Mouse (Mus musculus): ENCODE data around the gene Ntm.

- TF ChIP-seq CTCF (IDR thresholded peaks at IDR 0.05; ENCODE audit: control insufficient read depth, insufficient read depth, insufficient replicate concordance, low read depth, low read length), result no peak
- TF ChIP-seq POLR2A (IDR thresholded peaks at IDR 0.05; ENCODE audit: control insufficient read depth, low read depth, low read length), result no peak
Measured at GRCm38 (mm10) chr9:29433910-29434309, 529.0 kb downstream of the Ntm start.
